ENCODE assay signal across 30 mouse cellular contexts in the genomic region with DNA sequence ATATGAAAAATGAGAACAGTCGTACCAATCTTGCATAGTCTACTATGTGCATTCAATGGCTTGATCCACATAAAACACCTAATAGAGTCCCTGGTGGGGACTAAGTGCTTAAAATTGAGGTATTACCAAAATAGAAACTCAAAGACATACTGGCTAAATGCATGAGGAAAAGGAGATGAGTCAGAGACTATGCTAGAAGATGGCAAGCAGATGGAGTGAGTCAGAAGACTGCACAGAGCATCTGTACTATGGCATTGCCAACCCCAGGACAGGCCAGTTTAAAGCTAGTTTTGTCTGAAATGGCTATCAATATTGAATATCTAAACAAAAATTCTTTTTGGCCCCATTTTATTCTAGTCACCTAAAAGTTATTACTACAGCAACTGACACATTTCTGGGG. TPM values are rescaled to one million over a fixed set of nuclear protein-coding genes. Genes with fewer than 3 reads are reported as not detected.
DNase-seq lines count a peak whose midpoint lies in the region; ATAC-seq lines count a peak whose summit lies in the region.
"Had no signal": no experiment of that assay in that cellular context is flagged by ENCODE, and none has a peak within 500 bp of the region (broad histone marks: within the 10 kb centered on the region; RNA-seq: fewer than 3 reads in every experiment).

No protein-coding gene starts in this region.

- peak; percentile 13 to 29 for DNase-seq in frontal cortex, postnatal 36 days (ENCODE audit: low spot score in 2 of 2)
- no peak for DNase-seq in frontal cortex, postnatal 10 days (ENCODE audit: low spot score in 2 of 2)
- peak; percentile 11 to 18 for DNase-seq in left cerebral cortex, adult 9 months (ENCODE audit: low spot score in 2 of 2)
- no peak for DNase-seq in left cerebral cortex, postnatal 10 days (ENCODE audit: extremely low spot score in 1 of 2, low spot score in 2 of 2)
- DNase-seq in telencephalon, adult 2 months (ENCODE audit: low read depth, low spot score): peak; percentile 28
- no peak for DNase-seq in kidney, postnatal 4 days
- DNase-seq: adrenal gland, postnatal 10 days; cerebellum, adult 9-11 months; gastrocnemius, postnatal 10 days; heart, adult 11 months; heart, postnatal 14 days; kidney, adult 18-20 months; thymus, postnatal 25 days had no signal

- intact Hi-C loops in left cerebral cortex, postnatal 10 days (cut with DNase I): loop anchor here (10.0 kb wide), 1 partner anchor 881 kb away; no protein-coding TSS in a partner anchor

- peak; percentile 37 for ATAC-seq in CD4-positive, CD25-positive, alpha-beta regulatory T cell, adult 4 months
- ATAC-seq: activated CD4-positive, CD25-positive, alpha-beta regulatory T cell, adult 4 months; forebrain, embryonic 15.5 days had no signal

RNA-seq across cellular contexts. Expression of a gene that starts 49.5 kb away (rescaled TPM):
- not detected for total RNA-seq in left cerebral cortex, postnatal 10 days (2021)
- not detected for polyA plus RNA-seq in CD4-positive, CD25-positive, alpha-beta regulatory T cell, adult 4 months (2017; shearing (Covaris generic))
- total RNA-seq: adrenal gland, postnatal 10 days; ES-E14; gastrocnemius, postnatal 10 days; heart, postnatal 14 days; left cerebral cortex, adult 8-10 months; megakaryocyte progenitor cell, adult 5-6 weeks; monocyte, adult 5-6 weeks had no signal
- polyA plus RNA-seq: activated CD4-positive, CD25-positive, alpha-beta regulatory T cell, adult 4 months; embryonic facial prominence, embryonic 12.5 days; erythroblast, embryonic 14.5 days; forebrain, embryonic 15.5 days; heart, embryonic 12.5 days; hindbrain, embryonic 12.5 days; kidney, postnatal 0 days; limb, embryonic 15.5 days; liver, embryonic 15.5 days; lung, embryonic 16.5 days; midbrain, embryonic 12.5 days; neural tube, embryonic 13.5 days had no signal

Comparison
In these comparisons a context has a peak if more than half of its experiments do, and no peak if none do; other contexts are left out.
1. DNase-seq: peak in frontal cortex, postnatal 36 days (2 of 2), left cerebral cortex, adult 9 months (2 of 2) and telencephalon, adult 2 months (single experiment); none in frontal cortex, postnatal 10 days (0 of 2), left cerebral cortex, postnatal 10 days (0 of 2) and kidney, postnatal 4 days (0 of 2).